Mouse (Mus musculus): Measurements from ENCODE around the gene Dock4. TPM values are rescaled to one million over a fixed set of nuclear protein-coding genes. Genes with fewer than 3 reads are reported as not detected.

The Dock4 gene
- total and polyA plus RNA-seq, 3 experiments: 0.26 to 0.67 (median 0.38) TPM

DNA sequence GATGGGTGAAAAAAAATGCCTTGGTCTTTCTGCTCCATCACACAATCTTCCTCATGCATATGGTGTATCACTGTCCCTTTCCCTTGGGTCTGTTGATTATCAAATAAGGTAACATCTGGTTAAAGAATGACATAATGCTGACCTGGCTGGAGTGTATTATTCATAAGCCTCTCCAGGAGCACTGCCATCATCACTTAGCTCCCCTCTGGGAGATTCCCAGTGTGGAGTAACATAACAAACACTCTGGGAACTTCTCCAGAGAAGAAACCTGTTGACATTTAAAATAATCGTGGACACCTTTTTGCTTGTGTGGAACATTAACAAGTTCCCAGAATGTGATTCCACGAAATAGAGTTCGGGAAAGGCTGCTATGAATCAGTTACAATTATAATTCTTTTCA is 128.3 kb downstream of the Dock4 start:
- Histone ChIP-seq H3K4me1 (ENCODE audit: control insufficient read depth in 1 of 2, insufficient read depth in 2 of 2) (no peaks in the 10 kb centered on the region), H3K27ac (ENCODE audit: insufficient read depth, low read depth) (no peak overlapping the region), H3K27me3 (replicated peaks) (no peaks in the 10 kb centered on the region), H3K36me3 (replicated peaks in 1 of 2; ENCODE audit: control insufficient read depth in 1 of 2, insufficient read depth in 1 of 2, low read length in 1 of 2) (no peaks in the 10 kb centered on the region), H3K4me2 (ENCODE audit: insufficient read depth, low read depth, poor library complexity, severe bottlenecking) (no peak overlapping the region), H3K4me3 (replicated peaks in 1 of 3; ENCODE audit: low read depth in 2 of 3, low read length in 2 of 3, poor library complexity in 1 of 3) (no peak overlapping the region), H3K79me2 (replicated peaks; ENCODE audit: control insufficient read depth, extremely low read depth, insufficient read depth, poor library complexity, severe bottlenecking) (no peaks in the 10 kb centered on the region), H3K9me3 (replicated peaks; ENCODE audit: low read length) (no peaks in the 10 kb centered on the region), H3K9ac (ENCODE audit: insufficient read depth, low read depth) (no peak overlapping the region)
- TF ChIP-seq MAX (IDR thresholded peaks at IDR 0.05; ENCODE audit: low read length) (no peak), MAFK (IDR thresholded peaks at IDR 0.05; ENCODE audit: insufficient replicate concordance, low read length) (no peak), CHD2 (IDR thresholded peaks at IDR 0.05; ENCODE audit: low read length) (no peak), ZNF384 (IDR thresholded peaks at IDR 0.05; ENCODE audit: low read depth, low read length) (no peak), BHLHE40 (IDR thresholded peaks at IDR 0.05; ENCODE audit: low read depth, low read length) (no peak), MAZ (IDR thresholded peaks at IDR 0.05; ENCODE audit: low read depth, low read length) (no peak), JUN (IDR thresholded peaks at IDR 0.05; ENCODE audit: insufficient read depth, low read depth, low read length) (no peak), MEF2A (IDR thresholded peaks at IDR 0.05; ENCODE audit: borderline replicate concordance, low read depth, low read length) (no peak), MYC (IDR thresholded peaks at IDR 0.05; ENCODE audit: low read depth, low read length) (no peak)
- no peak for DNase-seq (ENCODE audit: extremely low read depth)
- in situ Hi-C loops (cut with MboI; ENCODE audit: low pct_ligation_motif_present, low pct_unique_long_range_greater_than_20kb, low sequenced_read_pairs): no loop called here
- dilution Hi-C loops (cut with MboI; ENCODE audit: extremely low pct_ligation_motif_present, extremely low pct_unique_long_range_greater_than_20kb, low sequenced_read_pairs): no loop called here

GRCm38 (mm10) chr12:40576749-40577148 is 131.0 kb downstream of the Dock4 start:
- no peak for DNase-seq (ENCODE audit: extremely low read depth)
- Histone ChIP-seq H3K27me3 (replicated peaks) (no peaks in the 10 kb centered on the region), H3K4me3 (replicated peaks in 1 of 3; ENCODE audit: low read depth in 2 of 3, low read length in 2 of 3, poor library complexity in 1 of 3) (no peak overlapping the region), H3K9me3 (replicated peaks; ENCODE audit: low read length) (no peaks in the 10 kb centered on the region), H3K9ac (ENCODE audit: insufficient read depth, low read depth) (no peak overlapping the region), H3K36me3 (replicated peaks in 1 of 2; ENCODE audit: control insufficient read depth in 1 of 2, insufficient read depth in 1 of 2, low read length in 1 of 2) (no peaks in the 10 kb centered on the region), H3K27ac (ENCODE audit: insufficient read depth, low read depth) (no peak overlapping the region), H3K4me1 (ENCODE audit: control insufficient read depth in 1 of 2, insufficient read depth in 2 of 2) (peaks cover 0 to 16% of the 10 kb centered on the region in 2 experiments; a peak in 2 of 4 replicates), H3K4me2 (ENCODE audit: insufficient read depth, low read depth, poor library complexity, severe bottlenecking) (no peak overlapping the region), H3K79me2 (replicated peaks; ENCODE audit: control insufficient read depth, extremely low read depth, insufficient read depth, poor library complexity, severe bottlenecking) (no peaks in the 10 kb centered on the region)
- dilution Hi-C loops (cut with MboI; ENCODE audit: extremely low pct_ligation_motif_present, extremely low pct_unique_long_range_greater_than_20kb, low sequenced_read_pairs) (no loop called here), in situ Hi-C loops (cut with MboI; ENCODE audit: low pct_ligation_motif_present, low pct_unique_long_range_greater_than_20kb, low sequenced_read_pairs) (no loop called here)
- TF ChIP-seq USF2 (conservative IDR thresholded peaks at IDR 0.05; ENCODE audit: low read depth, low read length) (no peak), E2F4 (IDR thresholded peaks at IDR 0.05; ENCODE audit: insufficient replicate concordance, low read depth, low read length) (no peak), MXI1 (IDR thresholded peaks at IDR 0.05; ENCODE audit: low read depth, low read length) (no peak), MAX (IDR thresholded peaks at IDR 0.05; ENCODE audit: low read length) (no peak), MAZ (IDR thresholded peaks at IDR 0.05; ENCODE audit: low read depth, low read length) (no peak)

DNA sequence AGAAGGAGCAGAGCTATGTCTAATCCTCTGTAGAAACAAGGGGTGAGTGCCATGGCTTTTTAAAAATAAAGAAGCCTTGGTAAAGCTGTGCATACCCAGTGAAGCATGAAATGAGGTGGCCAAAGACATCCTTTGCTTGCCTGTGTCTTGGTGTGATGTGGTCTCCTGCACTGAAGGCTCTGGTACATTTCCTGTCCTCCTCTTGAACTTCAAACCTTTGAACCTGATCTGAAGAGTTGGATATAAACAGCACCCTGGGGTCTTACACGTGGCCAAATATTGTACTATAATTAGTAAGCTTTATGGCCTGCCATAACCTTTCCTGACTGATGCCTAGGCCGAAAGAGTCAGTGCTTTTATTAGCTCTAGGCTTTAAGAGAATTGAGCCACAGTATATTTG is 134.6 kb downstream of the Dock4 start:
- in situ Hi-C loops (cut with MboI; ENCODE audit: low pct_ligation_motif_present, low pct_unique_long_range_greater_than_20kb, low sequenced_read_pairs): no loop called here
- dilution Hi-C loops (cut with MboI; ENCODE audit: extremely low pct_ligation_motif_present, extremely low pct_unique_long_range_greater_than_20kb, low sequenced_read_pairs): no loop called here
- peaks cover 10 to 36% of the 10 kb centered on the region in 2 experiments; a peak in 3 of 4 replicates for H3K4me1 ChIP-seq (ENCODE audit: control insufficient read depth in 1 of 2, insufficient read depth in 2 of 2)
- TF ChIP-seq IRF4 (IDR thresholded peaks at IDR 0.05; ENCODE audit: low read depth, low read length): no peak
- TF ChIP-seq RCOR1 (conservative IDR thresholded peaks at IDR 0.05; ENCODE audit: low read depth, low read length): no peak
- TF ChIP-seq EP300 (IDR thresholded peaks at IDR 0.05; ENCODE audit: low read length): no peak
- no peak for TF ChIP-seq CHD2 (IDR thresholded peaks at IDR 0.05; ENCODE audit: low read length)
- no peak for TF ChIP-seq USF2 (conservative IDR thresholded peaks at IDR 0.05; ENCODE audit: low read depth, low read length)
- TF ChIP-seq TBP (conservative IDR thresholded peaks at IDR 0.05; ENCODE audit: low read depth, low read length): no peak
- TF ChIP-seq NELFE (IDR thresholded peaks at IDR 0.05; ENCODE audit: low read depth, low read length): no peak
- no peak for TF ChIP-seq GABPA (IDR thresholded peaks at IDR 0.05; ENCODE audit: insufficient replicate concordance, low read depth, low read length)
- no peak for TF ChIP-seq ELF1 (IDR thresholded peaks at IDR 0.05; ENCODE audit: low read depth, low read length)
- TF ChIP-seq POLR2AphosphoS2 (IDR thresholded peaks at IDR 0.05; ENCODE audit: low read depth, low read length): no peak
- H3K27me3 ChIP-seq (replicated peaks): no peaks in the 10 kb centered on the region
- peak; percentile 34 for DNase-seq (ENCODE audit: extremely low read depth)
- no peak overlapping the region for H3K27ac ChIP-seq (ENCODE audit: insufficient read depth, low read depth)
- no peaks in the 10 kb centered on the region for H3K79me2 ChIP-seq (replicated peaks; ENCODE audit: control insufficient read depth, extremely low read depth, insufficient read depth, poor library complexity, severe bottlenecking)
- H3K9me3 ChIP-seq (replicated peaks; ENCODE audit: low read length): no peaks in the 10 kb centered on the region
- H3K4me3 ChIP-seq (replicated peaks in 1 of 3; ENCODE audit: low read depth in 2 of 3, low read length in 2 of 3, poor library complexity in 1 of 3): no peak overlapping the region
- H3K36me3 ChIP-seq (replicated peaks in 1 of 2; ENCODE audit: control insufficient read depth in 1 of 2, insufficient read depth in 1 of 2, low read length in 1 of 2): no peaks in the 10 kb centered on the region
- H3K9ac ChIP-seq (ENCODE audit: insufficient read depth, low read depth): no peak overlapping the region
- no peak overlapping the region for H3K4me2 ChIP-seq (ENCODE audit: insufficient read depth, low read depth, poor library complexity, severe bottlenecking)

All from CH12.LX (cell line).